Mouse (Mus musculus): ENCODE results near the gene Olfr983. TPM values are rescaled to one million over a fixed set of nuclear protein-coding genes. Genes with fewer than 3 reads are reported as not detected.

The Olfr983 gene
- not detected for total RNA-seq (2023)

GRCm38 (mm10) chr9:40093495-40093894 is at the start of gene Olfr983:
Olfr983 (minus strand) TSS chr9:40093595.

DNA sequence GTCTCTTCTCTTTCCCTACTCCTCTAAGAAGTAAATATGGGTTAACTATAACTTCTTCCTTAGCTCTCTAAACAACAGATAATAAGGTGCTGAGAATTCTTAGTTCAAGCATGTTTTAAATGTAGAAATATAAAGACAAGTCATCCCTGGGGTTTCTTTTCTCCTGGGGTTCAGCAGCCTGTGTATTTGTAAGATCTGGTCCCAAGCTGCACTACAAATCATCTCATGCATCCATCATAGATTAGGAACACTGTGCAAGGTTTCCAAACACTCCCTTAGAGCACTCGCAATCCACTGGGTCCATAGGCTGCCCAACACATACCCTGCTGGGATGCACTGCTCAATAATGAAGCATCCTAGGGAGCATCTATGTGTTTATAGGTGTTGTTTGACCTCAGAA is 36.7 kb upstream of the Olfr983 start, which contains the start of gene Olfr985:
Olfr985 (minus strand) TSS at position 101 of the 400 bp plus-strand sequence.

DNA sequence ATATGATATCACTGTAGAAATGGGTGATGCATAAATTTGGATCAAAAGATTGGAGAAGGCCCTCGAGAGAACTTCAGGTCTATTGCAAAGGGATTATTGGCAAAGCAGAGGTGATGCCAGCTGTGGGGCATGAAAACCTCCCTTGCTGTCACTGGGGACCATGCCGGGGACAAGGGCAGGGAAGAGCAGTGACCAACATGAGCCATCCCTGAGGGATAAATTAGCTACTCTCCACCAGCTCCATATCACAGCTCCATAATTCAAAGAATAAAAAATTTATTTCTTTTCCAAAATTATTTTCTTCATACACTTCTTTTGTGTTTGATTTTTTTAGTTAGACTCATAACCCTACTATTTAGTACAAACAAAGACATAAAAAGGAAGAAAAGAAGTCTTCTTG is 20.7 kb upstream of the Olfr983 start, which contains the start of gene Olfr984:
Olfr984 (minus strand) TSS at position 101 of the 400 bp plus-strand sequence.

GRCm38 (mm10) chr9:40073529-40073928 is 19.9 kb downstream of the Olfr983 start, which contains the start of gene Olfr982:
Olfr982 (plus strand) TSS chr9:40073829.

Other genes with a start within 250 kb of the Olfr983 start
- gene Olfr972, start 227.2 kb downstream of the Olfr983 start, total RNA-seq (2023) = not detected
- not detected for gene Olfr229, start 186.3 kb downstream of the Olfr983 start, total RNA-seq (2023)
- gene Olfr974, start 156.1 kb downstream of the Olfr983 start, total RNA-seq (2023) = not detected
- gene Olfr975, start 141.5 kb downstream of the Olfr983 start, total RNA-seq (2023) = not detected
- not detected for gene Olfr976, start 132.5 kb downstream of the Olfr983 start, total RNA-seq (2023)
- not detected for gene Olfr978, start 101.5 kb downstream of the Olfr983 start, total RNA-seq (2023)
- not detected for gene Olfr979, start 90.1 kb downstream of the Olfr983 start, total RNA-seq (2023)
- not detected for gene Olfr980, start 84.0 kb downstream of the Olfr983 start, total RNA-seq (2023)
- not detected for gene Olfr981, start 72.1 kb downstream of the Olfr983 start, total RNA-seq (2023)
- not detected for gene Olfr982, start 19.8 kb downstream of the Olfr983 start, total RNA-seq (2023)
- under 1 TPM in 1 of 2 experiments, not detected in 1; 0.13 TPM for gene Olfr984, start 20.6 kb upstream of the Olfr983 start, total RNA-seq (2023)
- not detected for gene Olfr985, start 36.6 kb upstream of the Olfr983 start, total RNA-seq (2023)
- gene Tmem225, start 54.5 kb upstream of the Olfr983 start, total RNA-seq (2023) = not detected
- gene Olfr986, start 87.3 kb upstream of the Olfr983 start, total RNA-seq (2023) = not detected
- under 1 TPM; 0.68 to 0.71 TPM for gene Zfp202, start 98.7 kb upstream of the Olfr983 start, total RNA-seq (2023)
- not detected for gene Scn3b, start 175.6 kb upstream of the Olfr983 start, total RNA-seq (2023)